Mouse (Mus musculus) spleen, embryonic (tissue): ENCODE measurements around the gene 1700017B05Rik.
"Not testable (repeated sequence)": the region's sequence is repeated elsewhere in the genome, so short reads cannot be mapped to it uniquely, and the experiment has no call there.

ENCODE experiments used
- CTCF ChIA-PET: fragments of 350-600 bp; sonication (Branson Sonifier 250); formaldehyde crosslinking; loops from one replicate; lab custom pipeline; 2022; lab: Charles Lee

1700017B05Rik gene

DNA sequence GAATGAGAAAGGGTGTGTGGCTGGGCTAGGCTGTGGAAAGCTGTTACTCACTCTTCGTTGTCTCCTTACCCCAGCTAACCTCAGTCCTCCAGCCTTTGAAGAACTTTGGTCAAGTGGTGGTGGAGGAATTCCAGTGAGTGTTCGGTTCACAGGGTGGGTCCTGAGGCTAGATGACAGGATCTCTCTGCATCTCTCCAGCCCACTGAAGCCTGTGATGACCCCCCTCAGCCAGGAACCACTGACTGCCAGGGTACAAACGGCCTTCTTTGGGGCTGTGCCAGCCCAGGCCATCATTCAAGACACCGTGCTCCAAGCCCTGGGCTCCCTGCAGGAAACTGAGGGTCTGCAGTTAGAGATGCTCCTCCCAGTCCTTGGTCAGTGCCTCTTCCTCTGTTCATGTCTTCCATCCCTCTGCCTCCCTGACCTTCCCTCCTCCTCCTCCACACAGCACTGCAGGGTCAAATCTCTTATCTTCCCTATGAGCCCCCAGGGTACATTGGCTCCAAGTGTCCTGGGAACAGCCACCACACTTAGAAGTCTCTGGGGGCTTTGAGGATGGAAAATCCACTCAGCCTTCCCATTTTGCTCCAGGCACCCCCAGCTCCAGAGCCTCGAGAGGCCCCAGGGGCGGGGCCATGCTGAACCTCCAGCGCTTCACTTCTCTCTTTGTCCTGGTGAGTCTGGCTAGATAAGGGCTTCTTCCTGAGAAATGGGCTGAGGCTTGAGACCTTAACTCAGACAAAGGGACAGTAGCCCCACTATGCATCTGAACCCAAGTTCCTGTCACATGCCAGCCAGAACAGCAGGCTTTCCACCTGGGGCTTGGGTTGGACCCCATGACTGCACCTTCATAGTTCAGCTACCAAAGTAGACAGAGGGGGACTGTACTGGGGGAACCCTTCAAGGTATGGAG lies 14.1 kb downstream of the 1700017B05Rik start:
- CTCF ChIA-PET, result no interaction called here

DNA sequence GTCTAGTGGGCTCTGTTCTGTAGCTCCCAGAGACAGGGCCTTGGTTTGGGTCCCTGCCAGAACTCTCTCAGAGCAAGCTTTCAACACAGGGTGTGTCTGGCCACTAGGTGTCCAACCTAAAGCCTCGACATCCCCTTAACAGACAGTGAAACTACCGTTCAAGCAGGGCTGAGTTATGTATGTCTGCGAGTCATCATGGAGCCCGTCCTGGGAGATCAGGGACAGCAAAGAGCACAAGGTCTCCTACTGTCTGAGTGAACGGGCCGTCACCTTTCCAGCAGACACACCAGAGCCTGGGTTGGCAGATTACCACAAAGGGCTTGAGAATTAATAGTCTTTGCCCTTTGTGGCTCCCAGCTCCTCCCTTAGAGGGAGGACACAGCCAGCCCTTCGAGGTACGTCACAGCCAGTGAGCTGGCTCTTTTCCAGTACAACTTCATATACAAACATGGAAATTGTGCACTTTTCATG lies 15.2 kb downstream of the 1700017B05Rik start:
- CTCF ChIA-PET, result interaction anchor here (0.7 kb wide), 1 partner anchor 27 kb away, joined by 3 read pairs; no protein-coding TSS in a partner anchor

DNA sequence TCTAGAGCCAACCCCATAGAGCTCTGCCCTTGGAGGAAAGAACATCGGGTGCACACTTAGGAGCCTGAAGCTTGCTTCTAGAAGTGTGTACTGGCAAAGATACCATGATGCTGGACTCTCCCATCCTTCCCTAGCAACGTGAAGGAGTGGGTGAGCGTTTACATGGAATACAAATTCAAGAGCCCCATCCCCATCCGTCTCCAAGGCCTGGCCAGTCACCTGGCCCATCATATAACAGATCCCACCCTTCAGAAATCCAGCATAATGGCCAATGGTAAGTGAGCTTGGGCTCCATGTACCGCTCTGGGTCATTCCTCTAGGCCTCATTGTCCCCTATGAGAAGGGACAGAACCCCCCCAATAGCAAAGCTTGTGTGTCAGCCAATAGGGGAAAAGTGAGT lies 15.9 kb downstream of the 1700017B05Rik start:
- CTCF ChIA-PET, result interaction anchor here (0.7 kb wide), 1 partner anchor 28 kb away, joined by 3 read pairs; no protein-coding TSS in a partner anchor

DNA sequence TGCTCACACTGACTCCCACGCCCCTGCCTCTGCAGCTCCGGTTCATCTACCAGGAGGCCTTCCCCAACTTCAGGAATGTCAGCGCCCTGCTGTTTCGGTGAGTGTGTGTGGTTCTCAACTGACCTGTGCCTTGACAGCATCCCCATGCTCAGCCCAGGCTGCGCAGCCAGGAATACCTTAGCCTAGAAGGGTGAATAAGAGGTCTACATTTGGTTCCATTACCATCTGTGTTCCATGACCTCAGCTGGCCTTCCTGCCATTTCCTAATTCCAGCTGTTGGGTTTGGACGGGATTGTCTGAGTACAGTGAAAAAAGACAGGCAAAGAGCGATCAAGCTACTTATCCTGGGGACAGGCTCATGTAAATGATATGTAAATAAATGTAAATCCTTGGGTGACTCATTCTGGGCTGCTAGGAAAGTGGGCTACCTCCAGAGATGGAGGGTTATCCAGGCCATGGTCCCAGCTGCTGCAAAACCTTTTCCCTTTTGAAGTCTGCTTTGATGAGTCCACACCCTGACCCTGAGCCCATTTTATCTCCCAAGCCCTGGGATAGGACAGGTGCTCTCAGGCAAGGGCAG lies 18.2 kb downstream of the 1700017B05Rik start:
- CTCF ChIA-PET, result no interaction called here

DNA sequence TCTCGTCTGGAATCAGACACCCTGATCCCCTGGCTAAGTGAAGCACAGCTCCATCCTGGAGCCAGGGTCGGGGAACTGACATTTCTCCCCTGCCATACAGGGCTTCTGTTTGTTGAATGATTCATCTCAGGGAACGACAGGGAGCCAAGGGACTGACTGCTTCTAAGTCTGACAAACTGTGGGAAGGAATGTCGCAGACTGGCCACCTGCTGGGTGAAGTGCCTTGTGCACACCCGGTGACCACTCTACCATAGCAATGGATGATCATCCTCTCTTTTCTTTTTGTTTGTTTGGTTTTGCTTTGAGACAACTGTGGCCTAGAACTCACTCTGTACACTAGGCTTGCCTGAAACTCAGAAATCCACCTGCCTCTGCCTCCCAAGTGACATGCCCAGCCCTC lies 19.5 kb downstream of the 1700017B05Rik start:
- CTCF ChIA-PET, result no interaction called here

DNA sequence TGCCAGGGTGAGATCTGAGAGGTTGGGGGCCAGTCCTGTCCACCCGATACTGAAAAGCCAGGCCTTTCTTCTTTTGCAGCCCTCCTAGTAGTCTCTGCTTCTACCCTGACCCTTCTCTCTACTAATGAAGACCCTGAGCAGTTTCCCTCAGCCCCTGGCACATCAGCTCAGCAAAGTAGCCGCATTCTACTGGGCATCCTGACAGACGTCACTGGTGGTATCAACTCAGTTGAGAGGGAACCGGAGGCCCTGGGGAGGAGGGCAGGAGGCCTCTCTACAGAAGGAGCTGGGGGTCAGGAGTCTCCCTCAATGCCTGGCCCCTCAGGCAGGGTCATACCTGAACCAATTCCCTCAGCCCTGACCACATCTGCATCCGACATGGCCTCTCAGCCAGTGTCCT lies 21.3 kb downstream of the 1700017B05Rik start:
- CTCF ChIA-PET, result no interaction called here

DNA sequence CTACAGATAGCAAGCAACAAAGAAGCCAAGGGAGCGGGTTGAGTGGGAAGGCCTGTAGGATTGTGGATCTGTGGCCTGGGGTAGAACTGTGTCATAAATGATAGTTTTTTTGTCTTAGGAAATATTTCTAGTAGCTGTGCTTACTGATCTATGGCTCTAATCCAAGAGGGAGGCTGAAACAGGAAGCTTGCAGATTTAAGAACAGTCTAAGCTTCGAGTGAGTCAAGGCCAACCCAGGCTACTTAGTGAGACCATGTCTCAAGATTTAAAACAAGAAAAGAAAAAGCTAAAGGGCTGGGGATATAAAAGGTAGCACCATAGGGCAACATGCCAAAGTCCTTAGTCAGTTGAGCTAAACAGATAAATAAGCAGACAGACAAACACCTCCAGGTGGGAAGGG lies 24.2 kb downstream of the 1700017B05Rik start:
- CTCF ChIA-PET, result interaction anchor here (0.6 kb wide), 1 partner anchor 293 kb away, joined by 10 read pairs; no protein-coding TSS in a partner anchor

DNA sequence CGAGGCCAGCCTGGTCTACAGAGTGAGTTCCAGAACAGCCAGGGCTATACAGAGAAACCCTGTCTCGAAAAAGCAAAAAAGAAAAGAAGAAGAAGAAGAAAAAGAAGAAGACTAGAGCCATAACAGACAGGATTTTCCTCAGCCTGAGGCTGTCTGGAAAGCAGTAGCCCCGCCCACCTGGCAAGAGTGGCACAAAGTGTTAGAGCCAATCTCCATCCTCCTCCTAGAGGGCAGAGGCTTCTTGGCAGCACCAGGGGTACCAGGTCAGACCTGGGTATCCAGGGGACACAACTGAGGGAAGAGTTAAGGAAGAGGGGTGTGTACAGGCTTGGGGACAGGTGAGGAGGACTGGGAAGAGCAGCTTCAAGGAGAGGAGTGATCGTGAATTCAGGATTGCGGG lies 24.7 kb downstream of the 1700017B05Rik start:
- CTCF ChIA-PET, result interaction anchor here (0.6 kb wide), 1 partner anchor 293 kb away, joined by 10 read pairs; no protein-coding TSS in a partner anchor

DNA sequence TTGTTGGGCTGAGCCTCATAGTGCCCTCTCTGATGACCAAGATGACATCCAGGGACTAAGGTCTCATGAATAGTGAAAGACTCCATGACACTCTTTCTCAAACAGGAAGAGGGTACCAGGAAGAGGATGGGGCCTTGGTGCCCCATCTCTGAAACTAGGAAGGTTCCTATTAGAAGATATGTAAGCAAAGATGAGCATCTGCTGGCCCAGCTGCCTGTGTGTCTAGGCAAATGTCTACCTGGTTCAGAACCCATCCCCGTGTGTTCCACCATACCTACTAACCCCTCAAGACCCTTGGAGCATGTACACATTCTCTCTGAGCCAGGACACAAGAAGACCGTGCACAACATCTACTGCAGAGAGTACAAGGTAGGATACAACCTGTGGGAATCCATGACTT lies 26.2 kb downstream of the 1700017B05Rik start, which contains the start of gene Trcg1:
TSS of gene Trcg1 (plus strand) at position 301 of the 400 bp plus-strand sequence.
- CTCF ChIA-PET, result no interaction called here

DNA sequence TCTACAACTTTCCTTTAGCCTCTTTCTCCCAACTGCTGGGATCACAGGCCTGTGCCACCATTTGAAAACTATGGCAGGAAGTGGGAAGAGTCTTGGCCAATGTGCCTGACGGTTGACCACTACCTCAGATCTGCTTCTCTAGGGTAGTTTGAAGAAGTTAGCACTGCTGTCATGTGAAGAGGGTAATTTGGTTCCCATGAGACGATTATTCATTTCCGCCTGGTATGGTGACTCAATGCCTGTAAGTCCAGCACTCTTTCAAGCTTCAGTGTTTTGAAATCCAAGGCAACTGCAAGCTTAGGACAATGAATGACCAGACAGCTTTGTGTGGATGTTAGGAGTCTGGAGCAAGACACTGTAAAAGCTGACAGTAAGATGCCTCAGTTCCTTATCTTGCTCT lies 28.6 kb downstream of the 1700017B05Rik start:
- CTCF ChIA-PET, result no interaction called here

DNA sequence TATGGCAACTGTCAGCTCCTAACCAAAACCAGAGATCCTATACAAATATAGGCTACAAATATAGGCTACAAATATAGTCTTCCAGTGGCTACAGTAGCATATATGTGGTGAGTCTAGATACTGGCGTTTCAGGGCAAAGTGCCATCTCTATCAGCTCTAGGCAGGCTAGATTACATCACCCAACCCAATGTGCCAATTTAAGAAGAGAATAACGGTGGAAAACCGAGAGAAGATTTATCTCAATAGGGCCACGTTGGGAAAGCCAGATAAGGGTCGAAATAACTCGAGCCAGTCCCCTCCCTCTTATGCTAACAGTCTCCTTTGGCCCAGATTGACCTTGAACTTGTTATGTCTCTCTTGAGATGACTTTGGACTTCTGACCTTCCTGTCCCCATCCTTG lies 29.3 kb downstream of the 1700017B05Rik start:
- CTCF ChIA-PET, result interaction anchor here (0.6 kb wide), 1 partner anchor 203 kb away, joined by 3 read pairs; no protein-coding TSS in a partner anchor

DNA sequence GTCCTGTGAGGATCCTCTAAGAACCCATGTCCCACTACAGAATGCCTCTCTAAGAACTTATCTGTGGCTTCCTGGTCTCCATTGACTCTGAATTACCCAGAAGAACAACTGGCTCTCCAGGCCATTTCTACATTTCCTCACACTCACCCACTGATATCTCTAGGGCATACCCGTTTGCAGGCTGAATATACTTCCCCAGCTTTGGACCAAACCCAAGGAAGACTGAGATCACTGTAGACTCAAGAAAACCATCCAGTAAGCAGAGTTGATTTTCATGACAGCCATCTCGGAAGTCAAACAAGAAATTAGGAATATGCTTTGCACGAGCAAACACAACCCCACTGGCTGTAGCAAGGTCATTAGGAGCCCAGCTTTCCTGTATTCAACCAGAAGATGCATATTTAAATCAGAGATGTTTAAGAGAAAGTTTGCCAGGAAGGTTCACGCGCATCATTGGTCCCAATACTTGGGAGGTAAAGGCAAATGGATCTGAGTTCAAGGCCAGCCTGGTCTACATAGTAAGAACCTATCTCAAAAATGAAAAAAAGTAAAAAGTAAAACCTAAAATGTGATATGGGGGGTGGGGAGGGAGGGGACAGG lies 30.0 kb downstream of the 1700017B05Rik start:
- CTCF ChIA-PET, result no interaction called here

DNA sequence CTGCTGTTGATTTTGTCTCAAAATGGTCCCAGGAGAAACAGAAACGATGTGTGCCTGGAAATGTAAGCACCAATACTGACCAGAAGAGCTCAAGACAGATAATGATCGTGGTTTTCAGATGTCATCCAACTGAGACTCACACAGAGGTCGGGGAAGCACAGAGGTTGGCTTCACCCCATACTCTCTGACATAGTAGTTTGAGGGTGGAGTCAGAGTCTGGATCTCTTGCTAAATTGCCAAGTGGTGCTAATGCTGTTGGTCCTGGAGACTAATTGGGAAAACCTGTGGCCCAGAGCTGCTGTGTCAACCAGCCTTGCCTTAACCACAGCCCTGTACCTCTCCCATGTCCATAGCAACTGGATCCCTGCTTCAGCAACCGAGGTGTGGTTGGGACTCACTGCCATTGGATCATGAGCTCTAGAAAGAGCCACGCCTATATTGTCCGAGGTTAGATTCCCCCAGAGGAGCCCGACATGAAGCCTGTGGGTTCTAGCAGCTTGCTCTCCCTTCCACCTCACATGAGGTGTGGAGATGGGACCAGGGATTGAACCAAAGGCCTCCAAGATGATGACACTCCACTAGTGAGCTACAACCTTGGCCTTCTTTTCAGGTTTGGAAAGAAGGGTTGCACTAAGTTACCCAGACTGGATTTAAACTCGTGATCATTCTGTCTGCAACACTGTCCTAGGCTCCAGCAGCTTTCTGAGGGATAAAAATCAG lies 30.7 kb downstream of the 1700017B05Rik start:
- CTCF ChIA-PET, result no interaction called here

DNA sequence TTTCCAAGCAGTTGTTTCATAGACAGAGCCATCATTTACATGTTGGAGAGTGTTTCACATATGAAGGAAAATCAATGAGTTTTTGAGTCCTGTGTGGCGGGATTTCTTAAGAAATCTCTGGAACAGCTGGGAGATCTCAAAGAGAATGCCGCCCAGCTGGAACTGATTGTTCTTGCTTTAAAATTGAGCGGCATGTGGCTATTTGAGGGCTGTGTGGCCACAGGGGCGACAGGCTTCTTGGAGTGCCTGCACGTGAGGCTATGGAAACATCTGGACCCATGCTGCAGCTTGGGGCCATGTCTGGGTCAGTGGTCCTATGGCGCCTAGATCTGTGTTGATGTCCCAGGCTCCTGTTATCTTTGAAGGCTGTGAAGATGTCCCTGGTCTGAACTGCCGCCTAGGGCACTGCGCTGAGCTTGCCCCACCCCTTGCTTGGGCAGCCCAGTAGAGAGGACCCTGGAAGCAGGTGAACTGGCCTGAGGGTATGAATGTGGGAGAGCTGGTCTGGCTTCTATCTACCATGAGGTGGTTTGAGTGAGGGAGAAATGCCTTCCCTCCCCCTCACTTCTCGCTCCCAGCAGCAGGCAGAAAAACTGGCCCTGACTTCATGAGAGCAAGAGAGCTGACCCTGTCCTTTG lies 32.1 kb downstream of the 1700017B05Rik start:
- CTCF ChIA-PET, result no interaction called here

DNA sequence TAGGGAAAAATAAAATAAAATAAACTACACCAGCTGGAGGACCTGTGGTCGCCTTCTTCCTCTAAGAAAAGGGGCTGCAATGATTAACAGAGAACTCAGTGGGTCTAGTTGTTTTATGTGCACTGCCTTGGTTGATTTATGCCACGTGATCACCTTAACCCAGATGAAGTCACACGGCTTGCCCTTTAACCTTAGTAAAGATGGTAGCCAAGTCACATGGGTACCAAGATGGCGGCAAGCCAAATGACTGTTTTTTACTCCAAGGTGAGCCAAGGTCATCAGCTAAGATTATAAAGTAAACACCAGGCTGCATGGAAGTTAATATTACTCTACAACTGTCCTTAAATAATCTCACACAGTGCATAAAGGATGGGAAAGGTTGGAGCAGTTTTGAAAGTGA lies 32.7 kb downstream of the 1700017B05Rik start:
- CTCF ChIA-PET, result no interaction called here

DNA sequence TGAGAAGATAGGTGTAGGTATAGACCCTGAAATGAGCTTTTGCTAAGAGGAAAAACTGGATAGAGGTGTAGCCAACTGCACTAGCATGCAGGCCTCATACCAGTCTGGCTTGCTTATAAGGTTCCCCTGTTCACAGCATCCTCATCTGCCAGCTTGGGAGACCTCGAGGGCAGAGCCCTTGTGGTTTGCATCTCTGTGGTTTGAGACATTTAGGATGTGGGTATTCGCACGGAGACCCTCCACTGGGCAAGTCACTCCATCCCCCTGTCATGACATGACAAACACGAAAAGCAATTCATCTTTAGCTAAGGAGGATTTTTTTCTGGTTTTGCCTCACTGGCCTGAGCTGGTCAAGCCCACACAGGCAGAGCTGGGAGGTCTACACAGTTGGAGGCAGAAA lies 34.2 kb downstream of the 1700017B05Rik start:
- CTCF ChIA-PET, result no interaction called here

DNA sequence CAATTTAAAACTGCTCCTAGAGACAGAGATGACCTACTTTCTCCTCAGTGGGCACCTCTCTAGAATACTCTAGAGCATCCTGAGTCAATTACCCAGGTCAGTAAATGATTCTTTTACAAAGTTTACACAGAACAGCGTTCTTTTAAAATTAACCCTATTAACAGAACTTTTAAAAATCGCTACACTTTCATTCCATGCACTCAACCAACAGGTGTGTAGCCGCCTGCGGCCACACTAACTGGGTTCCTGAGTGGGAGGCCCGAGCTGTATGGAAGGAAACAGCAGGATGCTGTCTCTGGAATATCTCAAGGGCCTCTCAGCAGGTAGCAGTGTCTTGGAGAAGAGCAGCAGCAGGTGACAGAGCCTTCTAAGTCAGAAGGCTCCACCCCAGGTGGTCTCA lies 35.2 kb downstream of the 1700017B05Rik start:
- CTCF ChIA-PET, result no interaction called here

DNA sequence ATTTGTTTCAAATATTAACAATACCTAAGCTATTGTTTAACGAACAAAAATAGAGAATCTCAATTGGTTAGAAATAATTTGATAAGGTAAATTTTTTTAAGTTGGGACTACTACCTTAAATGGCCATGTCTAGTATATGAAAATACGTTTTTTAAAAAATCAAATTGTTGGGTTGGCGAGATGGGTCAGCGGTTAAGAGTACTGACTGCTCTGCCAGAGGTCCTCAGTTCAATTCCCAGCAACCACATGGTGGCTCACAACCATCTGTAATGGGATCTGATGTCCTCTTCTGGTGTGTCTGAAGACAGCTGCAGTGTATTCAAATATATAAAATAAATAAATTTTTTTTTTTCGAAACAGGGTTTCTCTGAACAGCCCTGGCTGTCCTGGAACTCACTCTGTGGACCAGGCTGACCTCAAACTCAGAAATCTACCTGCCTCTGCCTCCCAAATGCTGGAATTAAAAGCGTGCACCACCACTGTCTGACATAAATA lies 35.7 kb downstream of the 1700017B05Rik start:
- CTCF ChIA-PET, result not testable (repeated sequence)

DNA sequence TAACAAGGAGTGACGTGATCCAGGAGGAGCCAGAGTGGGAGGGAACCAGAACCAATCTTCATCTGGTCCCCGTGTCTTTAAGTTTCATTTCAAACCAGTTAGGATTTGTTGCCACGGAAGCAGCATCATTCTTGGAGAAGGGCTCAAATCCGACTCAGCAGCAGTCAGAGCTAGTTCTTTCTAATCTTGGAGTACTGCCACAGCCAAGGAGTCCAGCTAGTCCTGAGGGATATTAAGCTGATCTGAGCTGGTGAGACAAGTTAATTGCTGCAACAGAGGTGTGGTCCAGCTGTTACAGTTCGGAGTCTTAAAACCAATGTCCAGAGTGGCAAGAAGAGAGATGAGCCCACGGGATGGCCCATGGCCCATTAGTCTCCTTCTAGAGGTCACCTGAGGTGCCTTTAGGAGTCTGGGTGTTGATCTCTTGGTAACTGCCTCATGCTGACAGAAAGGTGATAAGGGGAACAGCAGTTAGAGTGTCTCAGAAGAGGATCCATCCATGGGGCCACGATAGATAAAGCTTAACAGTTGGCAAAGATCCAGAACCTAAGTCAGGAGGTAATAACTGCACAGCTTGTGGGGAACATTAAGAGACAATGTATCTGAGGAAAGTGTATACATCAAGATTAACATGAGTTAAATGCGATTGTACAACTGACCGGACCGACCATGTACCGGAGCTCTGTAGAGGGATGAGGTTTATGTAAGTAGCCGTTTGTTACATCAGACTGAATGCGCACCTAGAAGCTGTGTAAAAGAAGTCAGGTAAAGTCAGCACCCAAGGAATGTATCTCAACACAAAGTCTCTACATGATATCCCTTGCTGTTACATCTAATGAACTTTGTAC lies 36.4 kb downstream of the 1700017B05Rik start:
- CTCF ChIA-PET, result no interaction called here

DNA sequence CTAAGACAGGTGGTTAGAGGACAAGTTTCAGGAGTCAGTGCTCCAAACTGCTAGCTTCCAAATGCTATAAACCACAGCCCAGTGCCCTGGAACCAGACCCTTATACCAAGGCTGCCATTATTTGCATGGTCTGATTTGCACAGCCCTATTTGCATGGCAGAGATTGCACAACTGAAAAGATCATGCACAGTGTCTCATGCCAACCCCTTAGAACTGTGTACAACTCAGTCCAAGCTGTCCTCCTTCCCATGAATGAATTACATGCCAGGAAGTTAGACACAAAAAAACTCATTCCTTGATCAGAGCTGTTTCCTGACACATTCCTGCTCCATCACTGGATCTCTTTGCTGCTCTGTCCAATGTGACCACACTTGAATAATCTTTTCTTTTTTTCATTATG lies 39.1 kb downstream of the 1700017B05Rik start:
- CTCF ChIA-PET, result no interaction called here
